Mouse (Mus musculus) ES-E14 (cell line): ENCODE measurements at regions not wholly inside any gene's neighbourhood (a gene's known extent, or its start where the extent isn't known, plus 50 kb on each side); places are given as distances from the start of the nearest gene placed in this dataset.
A peak's percentile ranks its signal among the peaks of the same experiment; 100 is the strongest.

ENCODE experiments used
- DNase-seq: peaks from one replicate; pipeline ENCODE4 v3.0.0-alpha.2; 2013; ENCODE audit warnings: low read depth, low spot score
- H3K27ac ChIP-seq: 2 replicates; pipeline ENCODE4 v1.5.1; 2012; ENCODE audit warnings: low read depth, mild to moderate bottlenecking, low read length, moderate library complexity, mixed read lengths; ENCODE audit not compliant: poor library complexity, insufficient read depth, severe bottlenecking
- H3K36me3 ChIP-seq: 2 replicates; pipeline ENCODE4 v1.6.1; 2012; ENCODE audit warnings: mild to moderate bottlenecking, low read length, moderate library complexity, mixed read lengths; ENCODE audit not compliant: control insufficient read depth, poor library complexity, insufficient read depth, severe bottlenecking
- H3K4me1 ChIP-seq, 2 experiments: fragments of 150-350 bp in 1 of 2; sonication (generic) in 1 of 2; 2 replicates each; pipeline ENCODE4 v1.6.1; 2012; ENCODE audit warnings: low read length in 2 of 2, mild to moderate bottlenecking in 1 of 2, mixed read lengths in 1 of 2; ENCODE audit not compliant: control insufficient read depth in 2 of 2, insufficient read depth in 2 of 2, poor library complexity in 1 of 2
- H3K4me3 ChIP-seq, 2 experiments: fragments of 150-350 bp in 1 of 2; sonication (generic) in 1 of 2; 2 replicates each; pipeline ENCODE4 v1.5.1; 2012; ENCODE audit warnings: low read length in 2 of 2, low read depth in 1 of 2, mild to moderate bottlenecking in 1 of 2, mixed read lengths in 1 of 2; ENCODE audit not compliant: insufficient read depth in 1 of 2, poor library complexity in 1 of 2, severe bottlenecking in 1 of 2
- H3K9ac ChIP-seq: 2 replicates; pipeline ENCODE4 v1.6.1; 2012; ENCODE audit warnings: low read depth, mild to moderate bottlenecking, low read length, mixed read lengths; ENCODE audit not compliant: poor library complexity, insufficient read depth, severe bottlenecking
- H3K9me3 ChIP-seq: fragments of 150-350 bp; sonication (generic); 2 replicates; pipeline ENCODE4 v1.6.1; 2012; ENCODE audit warnings: low read depth, mild to moderate bottlenecking, low read length; ENCODE audit not compliant: control insufficient read depth, insufficient read depth
- CHD2 ChIP-seq: IDR thresholded peaks from 2 replicates; pipeline ENCODE4 v1.6.1; 2014; ENCODE audit warnings: mild to moderate bottlenecking, low read depth, low read length, inconsistent platforms
- HCFC1 ChIP-seq: IDR thresholded peaks from 2 replicates; pipeline ENCODE4 v1.6.1; 2012; ENCODE audit warnings: low read length, inconsistent platforms, borderline replicate concordance; ENCODE audit not compliant: insufficient read depth
- MAFK ChIP-seq: IDR thresholded peaks from 2 replicates; pipeline ENCODE4 v1.6.1; 2014; ENCODE audit warnings: mild to moderate bottlenecking, low read depth, low read length, inconsistent platforms; ENCODE audit not compliant: insufficient read depth
- ZC3H11A ChIP-seq: IDR thresholded peaks from 2 replicates; pipeline ENCODE4 v1.6.1; 2012; ENCODE audit warnings: low read depth, mild to moderate bottlenecking, inconsistent platforms, low read length, borderline replicate concordance
- ZNF384 ChIP-seq: IDR thresholded peaks from 2 replicates; pipeline ENCODE4 v1.6.1; 2012; ENCODE audit warnings: low read depth, low read length, inconsistent platforms
- in situ Hi-C, 2 experiments: fragments of 600-800 bp; cut with MboI; formaldehyde crosslinking; loops; one replicate each; pipeline ENCODE4 v1.15.1; 2025; ENCODE audit warnings: low sequenced_read_pairs in 2 of 2, inconsistent platforms in 1 of 2; ENCODE audit not compliant: unreplicated experiment in 2 of 2

DNA sequence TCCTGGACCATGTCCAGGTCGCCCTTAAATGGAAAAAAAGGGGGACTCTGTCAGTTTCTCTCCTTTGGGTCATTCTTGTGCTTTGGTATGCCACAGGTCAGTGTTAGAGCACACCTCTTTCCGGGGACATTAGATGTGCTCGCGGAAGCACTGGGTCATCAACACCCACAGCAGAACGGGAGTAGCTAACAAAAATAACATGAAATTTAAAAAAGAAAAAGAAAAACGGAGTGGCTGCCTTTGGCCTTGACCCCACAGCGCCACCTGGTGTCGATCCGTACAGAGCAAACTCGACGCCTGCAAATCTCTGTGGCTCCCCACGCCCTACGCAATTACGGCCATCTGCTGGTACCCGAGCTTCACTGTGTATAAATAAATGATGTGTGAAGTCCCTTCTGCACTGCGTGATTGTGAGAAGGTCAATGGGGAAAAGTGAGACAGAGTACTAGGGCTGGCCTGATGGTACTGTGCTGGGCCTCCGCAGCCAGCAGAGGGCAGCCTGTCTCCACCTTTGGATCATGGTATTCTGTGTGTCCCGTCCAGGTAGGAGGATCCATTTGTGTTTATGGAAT is 99.0 kb upstream of the Slc7a12 start:
- in situ Hi-C loops = loop anchor here in 1 of 2 experiments (25.0 kb wide), 1 partner anchor 281 kb away; no protein-coding TSS in a partner anchor
- Histone ChIP-seq H3K9ac (no peak overlapping the region), H3K4me3 (peak overlapping the region in 1 of 2 experiments; percentile 35; a peak in 1 of 4 replicates), H3K36me3 (no peaks in the 10 kb centered on the region), H3K9me3 (no peaks in the 10 kb centered on the region), H3K27ac (no peak overlapping the region), H3K4me1 (no peaks in the 10 kb centered on the region)
- TF ChIP-seq ZC3H11A (peak; percentile 95), ZNF384 (no peak)
- DNase-seq = peak; percentile 56

DNA sequence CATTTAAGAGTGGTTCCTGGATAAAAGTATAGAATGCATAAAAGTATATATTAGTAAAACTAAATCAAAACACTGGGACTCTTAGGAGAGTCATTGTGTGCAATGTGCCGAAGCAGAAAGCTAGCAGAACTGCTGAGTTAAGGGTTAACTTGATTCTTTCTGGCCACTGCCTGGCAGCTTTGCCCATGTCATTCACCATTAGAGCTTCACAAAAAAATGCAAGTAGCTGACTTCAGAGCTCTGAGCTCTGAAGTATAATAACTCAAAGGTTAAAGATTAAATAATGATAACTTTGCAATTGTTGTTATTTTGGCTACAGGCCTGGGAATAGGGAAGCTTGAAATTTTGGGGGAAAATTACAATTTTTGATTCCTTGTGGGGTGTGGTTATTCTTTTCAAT is 89.8 kb upstream of the Slc7a12 start:
- Histone ChIP-seq H3K9me3 (peaks cover 1% of the 10 kb centered on the region; the same call in 1 of the 2 replicates), H3K36me3 (no peaks in the 10 kb centered on the region), H3K9ac (no peak overlapping the region), H3K4me1 (no peaks in the 10 kb centered on the region), H3K27ac (no peak overlapping the region), H3K4me3 (no peak overlapping the region)
- no peak for DNase-seq
- in situ Hi-C loops = loop anchor here in 1 of 2 experiments (25.0 kb wide), 1 partner anchor 272 kb away; no protein-coding TSS in a partner anchor
- TF ChIP-seq ZC3H11A = no peak
- TF ChIP-seq ZNF384 = no peak
- no peak for TF ChIP-seq HCFC1
- no peak for TF ChIP-seq CHD2
- TF ChIP-seq MAFK = no peak

DNA sequence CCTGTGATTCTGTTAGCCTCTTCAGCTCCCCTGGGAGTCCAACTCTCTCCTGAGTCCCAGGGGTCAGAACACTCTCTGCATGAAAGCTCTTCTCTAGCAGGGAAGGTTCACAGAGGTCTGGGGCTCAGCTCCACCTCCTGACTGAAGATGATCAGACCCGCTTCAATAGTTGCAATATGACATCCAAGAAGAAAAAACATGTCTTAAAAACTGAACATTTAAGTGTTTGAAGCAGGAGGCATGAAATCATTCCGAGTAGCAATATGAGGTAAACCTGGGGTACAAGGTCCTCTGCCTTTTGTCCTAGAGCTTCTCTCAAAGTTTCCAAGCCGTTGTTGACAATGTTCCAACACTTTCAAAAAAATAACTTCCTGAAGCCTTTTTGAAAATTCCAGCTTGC is 81.8 kb upstream of the Slc7a12 start:
- no peak overlapping the region for H3K9ac ChIP-seq
- DNase-seq = no peak
- in situ Hi-C loops = loop anchor here in 1 of 2 experiments (25.0 kb wide), 1 partner anchor 264 kb away; no protein-coding TSS in a partner anchor
- no peaks in the 10 kb centered on the region for H3K4me1 ChIP-seq
- no peak for TF ChIP-seq ZC3H11A
- no peaks in the 10 kb centered on the region; the same call in 1 of the 2 replicates for H3K9me3 ChIP-seq
- no peaks in the 10 kb centered on the region for H3K36me3 ChIP-seq
- H3K4me3 ChIP-seq = no peak overlapping the region
- H3K27ac ChIP-seq = no peak overlapping the region

DNA sequence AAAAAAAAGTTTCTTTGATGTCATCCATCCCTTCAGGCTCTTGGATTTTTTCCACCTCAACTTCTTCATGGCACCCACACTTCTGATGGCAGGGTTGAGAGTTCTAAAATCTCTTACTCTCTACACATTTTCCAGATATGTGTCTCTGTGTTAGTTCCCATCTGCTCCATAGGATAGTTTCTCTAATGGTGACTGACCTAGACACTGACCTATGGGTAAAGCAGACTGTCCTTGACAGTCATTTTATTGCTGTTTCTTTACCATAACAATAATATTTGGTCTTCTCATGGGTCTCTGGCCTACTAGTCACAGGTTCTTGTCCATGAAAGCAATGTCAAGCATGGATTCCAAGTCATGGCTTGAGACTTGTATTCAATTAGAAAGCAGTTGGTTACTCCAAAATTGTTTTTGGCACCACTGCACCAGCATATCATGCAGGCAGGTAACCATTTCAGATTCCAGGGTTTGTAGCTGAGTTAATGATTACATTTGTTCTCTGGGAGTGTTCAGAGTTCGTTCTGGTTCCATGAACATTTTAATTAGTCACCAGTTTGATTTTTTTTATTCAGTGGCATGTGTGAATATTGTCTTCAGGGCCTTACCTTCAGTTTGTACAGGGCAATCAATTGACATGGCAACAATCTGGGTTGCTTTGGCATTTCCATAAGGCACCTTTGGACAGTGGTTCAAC is 71.9 kb upstream of the Slc7a12 start:
- no peak for TF ChIP-seq HCFC1
- TF ChIP-seq ZC3H11A = no peak
- no peak for TF ChIP-seq MAFK
- no peak for TF ChIP-seq ZNF384
- TF ChIP-seq CHD2 = no peak
- Histone ChIP-seq H3K36me3 (no peaks in the 10 kb centered on the region), H3K4me1 (no peaks in the 10 kb centered on the region), H3K4me3 (no peak overlapping the region), H3K27ac (no peak overlapping the region), H3K9ac (no peak overlapping the region), H3K9me3 (peaks cover 7% of the 10 kb centered on the region; the same call in 1 of the 2 replicates)
- in situ Hi-C loops = no loop called here
- DNase-seq = no peak
